Comparison of ENCODE assay signal across 18 mouse cellular contexts in genomic region chr17:26956895-26957294, GRCm38 (mm10). TPM values are rescaled to one million over a fixed set of nuclear protein-coding genes. Genes with fewer than 3 reads are reported as not detected.
A peak's percentile ranks its signal among the peaks of the same experiment; 100 is the strongest.
DNase-seq lines count a peak whose midpoint lies in the region; ATAC-seq and TF ChIP-seq lines count a peak whose summit lies in the region.
"Had no signal": no experiment of that assay in that cellular context is flagged by ENCODE, and none has a peak within 500 bp of the region (broad histone marks: within the 10 kb centered on the region; RNA-seq: fewer than 3 reads in every experiment).

No protein-coding gene starts in this region.

- H3K4me3 ChIP-seq in heart, embryonic 11.5 days (ENCODE audit: low read depth, low read length) = no peak overlapping the region
- peak overlapping the region; percentile 1 to 51 for H3K4me3 ChIP-seq in MEL (ENCODE audit: control insufficient read depth in 1 of 2, insufficient read depth in 1 of 2, low read depth in 2 of 2, low read length in 2 of 2)
- no peak overlapping the region for H3K4me3 ChIP-seq in embryonic fibroblast, embryonic 13.5 days (ENCODE audit: insufficient read depth, low read length)
- H3K4me3 ChIP-seq in liver, embryonic 16.5 days (ENCODE audit: low read depth, low read length) = peak overlapping the region; percentile 55
- H3K4me3 ChIP-seq: embryonic facial prominence, embryonic 13.5 days; forebrain, embryonic 15.5 days; hindbrain, embryonic 13.5 days; left cerebral cortex, adult 2 months; limb, embryonic 12.5 days; midbrain, embryonic 13.5 days had no signal

- TF ChIP-seq CTCF in MEL (IDR thresholded peaks at IDR 0.05 in 2 of 3, conservative IDR thresholded peaks at IDR 0.05 in 1 of 3; ENCODE audit: control insufficient read depth in 1 of 3, insufficient read depth in 1 of 3, low read depth in 2 of 3, low read length in 3 of 3, poor library complexity in 1 of 3, severe bottlenecking in 1 of 3) = no peak
- TF ChIP-seq CTCF in embryonic fibroblast, embryonic 13.5 days (IDR thresholded peaks at IDR 0.05; ENCODE audit: borderline replicate concordance, insufficient read depth, low read length) = no peak

- 0 out of 2 replicates have a peak, but pooled peaks cover 6% of the 10 kb centered on the region for H3K27me3 ChIP-seq in heart, embryonic 11.5 days (ENCODE audit: control insufficient read depth, insufficient read depth, low read length)
- H3K27me3 ChIP-seq in MEL (ENCODE audit: control insufficient read depth in 1 of 2, insufficient read depth in 2 of 2, low read length in 2 of 2) = no peaks in the 10 kb centered on the region
- peaks cover 10% of the 10 kb centered on the region for H3K27me3 ChIP-seq in liver, embryonic 16.5 days (ENCODE audit: control insufficient read depth, insufficient read depth, low read depth, low read length)
- H3K27me3 ChIP-seq: embryonic facial prominence, embryonic 13.5 days; forebrain, embryonic 15.5 days; hindbrain, embryonic 13.5 days; limb, embryonic 12.5 days; midbrain, embryonic 13.5 days had no signal

- peaks cover 36% of the 10 kb centered on the region for H3K4me1 ChIP-seq in heart, embryonic 11.5 days (ENCODE audit: control insufficient read depth, insufficient read depth, low read length)
- H3K4me1 ChIP-seq in MEL (ENCODE audit: control insufficient read depth in 1 of 2, insufficient read depth in 2 of 2, low read length in 2 of 2) = peaks cover 7 to 30% of the 10 kb centered on the region in 2 experiments; a peak in 3 of 4 replicates
- H3K4me1 ChIP-seq in embryonic fibroblast, embryonic 13.5 days (ENCODE audit: control insufficient read depth, insufficient read depth, low read length) = peaks cover 13% of the 10 kb centered on the region
- peaks cover 52% of the 10 kb centered on the region for H3K4me1 ChIP-seq in liver, embryonic 16.5 days (ENCODE audit: control insufficient read depth, low read depth, low read length)

- peaks cover 39% of the 10 kb centered on the region for H3K36me3 ChIP-seq in heart, embryonic 11.5 days (ENCODE audit: control insufficient read depth, insufficient read depth, low read length)
- peaks cover 0 to 22% of the 10 kb centered on the region in 2 experiments; a peak in 3 of 4 replicates for H3K36me3 ChIP-seq in MEL (ENCODE audit: control insufficient read depth in 1 of 2, insufficient read depth in 2 of 2, low read length in 2 of 2)
- H3K36me3 ChIP-seq in liver, embryonic 16.5 days (ENCODE audit: control insufficient read depth, insufficient read depth) = no peaks in the 10 kb centered on the region

- TF ChIP-seq RAD21 in MEL (IDR thresholded peaks at IDR 0.05; ENCODE audit: low read depth, low read length) = no peak

- H3K9ac ChIP-seq in heart, embryonic 11.5 days (ENCODE audit: low read depth, low read length) = no peak overlapping the region
- peak overlapping the region; percentile 84 for H3K9ac ChIP-seq in MEL (ENCODE audit: control insufficient read depth, low read depth, low read length, poor library complexity, severe bottlenecking)
- H3K9ac ChIP-seq in liver, embryonic 16.5 days (ENCODE audit: low read depth, low read length) = peak overlapping the region; percentile 56
- H3K9ac ChIP-seq: embryonic facial prominence, embryonic 13.5 days; forebrain, embryonic 15.5 days; hindbrain, embryonic 13.5 days; limb, embryonic 12.5 days; midbrain, embryonic 13.5 days had no signal

- 0 out of 2 replicates have a peak overlapping the region, but pooled peaks have one; percentile 22 for H3K4me2 ChIP-seq in heart, embryonic 11.5 days
- H3K4me2 ChIP-seq in liver, embryonic 16.5 days (ENCODE audit: low read depth, low read length) = peak overlapping the region; percentile 63
- H3K4me2 ChIP-seq: embryonic facial prominence, embryonic 13.5 days; forebrain, embryonic 15.5 days; hindbrain, embryonic 13.5 days; limb, embryonic 12.5 days; midbrain, embryonic 13.5 days had no signal

- peak; percentile 89 to 92 for TF ChIP-seq EP300 in MEL (IDR thresholded peaks at IDR 0.05; ENCODE audit: low read depth in 1 of 2, low read length in 2 of 2)

- H3K79me2 ChIP-seq in MEL (ENCODE audit: control insufficient read depth, insufficient read depth, low read length, poor library complexity) = peaks cover 4% of the 10 kb centered on the region

- intact Hi-C loops in heart, postnatal 25 days (cut with DNase I) = no loop called here

- no peaks in the 10 kb centered on the region for H3K9me3 ChIP-seq in heart, embryonic 11.5 days (replicated peaks; ENCODE audit: control insufficient read depth, low read length)
- no peaks in the 10 kb centered on the region for H3K9me3 ChIP-seq in MEL (replicated peaks; ENCODE audit: insufficient read depth, low read length)
- no peaks in the 10 kb centered on the region for H3K9me3 ChIP-seq in liver, embryonic 16.5 days (replicated peaks; ENCODE audit: control insufficient read depth, low read length)
- H3K9me3 ChIP-seq: embryonic facial prominence, embryonic 13.5 days; forebrain, embryonic 15.5 days; hindbrain, embryonic 13.5 days; limb, embryonic 12.5 days; midbrain, embryonic 13.5 days had no signal

- TF ChIP-seq POLR2A in MEL (IDR thresholded peaks at IDR 0.05; ENCODE audit: control insufficient read depth in 1 of 2, insufficient read depth in 1 of 2, low read depth in 1 of 2, low read length in 2 of 2, poor library complexity in 1 of 2) = peak; percentile 68 to 80
- no peak for TF ChIP-seq POLR2A in embryonic fibroblast, embryonic 13.5 days (IDR thresholded peaks at IDR 0.05; ENCODE audit: low read depth, low read length)

- no peak overlapping the region for H3K27ac ChIP-seq in heart, embryonic 11.5 days (ENCODE audit: low read depth, low read length)
- peak overlapping the region; percentile 99 for H3K27ac ChIP-seq in MEL (ENCODE audit: control insufficient read depth, low read depth, low read length)
- H3K27ac ChIP-seq in embryonic fibroblast, embryonic 13.5 days (ENCODE audit: insufficient read depth, low read length) = peak overlapping the region; percentile 35; the same call in 1 of the 2 replicates
- H3K27ac ChIP-seq in liver, embryonic 16.5 days (ENCODE audit: low read length) = peak overlapping the region; percentile 81
- H3K27ac ChIP-seq: embryonic facial prominence, embryonic 13.5 days; forebrain, embryonic 15.5 days; hindbrain, embryonic 13.5 days; limb, embryonic 12.5 days; midbrain, embryonic 13.5 days had no signal

- 62% methylated on average over 18 of the region's 18 CpGs for WGBS in heart, embryonic 11.5 days (ENCODE audit: insufficient replicate concordance)
- 32% methylated on average over 18 of the region's 18 CpGs for WGBS in liver, embryonic 16.5 days (ENCODE audit: insufficient replicate concordance)

- no peak for ATAC-seq in heart, embryonic 11.5 days (replicated peaks; ENCODE audit: insufficient number of reproducible peaks, low FRiP score, low TSS enrichment)
- ATAC-seq in liver, embryonic 16.5 days (ENCODE audit: low read depth) = peak; percentile 90
- ATAC-seq: forebrain, embryonic 15.5 days; intestine, embryonic 16.5 days; midbrain, embryonic 13.5 days had no signal

- no peak for DNase-seq in heart, postnatal 25 days (ENCODE audit: low spot score)
- peak; percentile 93 for DNase-seq in MEL (ENCODE audit: low read depth, low spot score)
- DNase-seq in kidney, postnatal 14 days = no peak
- no peak for DNase-seq in thymus, postnatal 25 days
- no peak for DNase-seq in left cerebral cortex, adult 18-20 months (ENCODE audit: low spot score in 2 of 2)
- DNase-seq: kidney, postnatal 10 days; lung, postnatal 10 days; right cerebral cortex, postnatal 25 days had no signal

RNA-seq across cellular contexts. Expression of gene Syngap1, which starts 15.8 kb away (rescaled TPM):
- polyA plus RNA-seq in heart, embryonic 11.5 days (2014; fragmentation: Nextera tagmentation; extraction: Ambion mirVana) = 2.9 and 3.7 TPM in 2 replicates
- total RNA-seq in heart, postnatal 25 days (2021) = 1 to 10 TPM; 5.3 to 5.5 TPM
- total RNA-seq in MEL (2012; rRNA removed) = 2.7 TPM in 2 replicates
- 10 to 100 TPM in 1 of 2 experiments, not detected in 1; 24.6 TPM for polyA plus RNA-seq in MEL (2012; ENCODE audit: insufficient read depth in 1 of 2, insufficient read length in 2 of 2, low read depth in 1 of 2, low replicate concordance in 2 of 2, missing spikeins in 1 of 2)
- polyA plus RNA-seq in embryonic fibroblast, embryonic 13.5 days (2011; ENCODE audit: insufficient read length, low read depth, missing spikeins) = 52.2 and 58.4 TPM in 2 replicates
- polyA plus RNA-seq in liver, embryonic 16.5 days (2015; fragmentation: Nextera tagmentation; extraction: Ambion mirVana) = 0.21 and 0.33 TPM in 2 replicates
- 100 to 1,000 TPM; 348 to 362 TPM for total RNA-seq in left cerebral cortex, adult 18-20 months (2021)

RNA-seq across cellular contexts. Expression of gene Zbtb9, which starts 16.1 kb away (rescaled TPM):
- polyA plus RNA-seq in heart, embryonic 11.5 days (2014; fragmentation: Nextera tagmentation; extraction: Ambion mirVana) = 6.8 and 7.9 TPM in 2 replicates
- total RNA-seq in heart, postnatal 25 days (2021) = 1 to 10 TPM; 2.9 to 3.8 TPM
- total RNA-seq in MEL (2012; rRNA removed) = 10.9 and 13.4 TPM in 2 replicates
- polyA plus RNA-seq in MEL (2012; ENCODE audit: insufficient read depth in 1 of 2, insufficient read length in 2 of 2, low read depth in 1 of 2, low replicate concordance in 2 of 2, missing spikeins in 1 of 2) = 10 to 100 TPM in 1 of 2 experiments, not detected in 1; 10.7 TPM
- 7.3 and 8.6 TPM in 2 replicates for polyA plus RNA-seq in embryonic fibroblast, embryonic 13.5 days (2011; ENCODE audit: insufficient read length, low read depth, missing spikeins)
- polyA plus RNA-seq in liver, embryonic 16.5 days (2015; fragmentation: Nextera tagmentation; extraction: Ambion mirVana) = 5.0 and 5.5 TPM in 2 replicates
- 10 to 100 TPM; 16.2 to 16.4 TPM for total RNA-seq in left cerebral cortex, adult 18-20 months (2021)

RNA-seq across cellular contexts. Expression of gene Cuta, which starts 17.5 kb away (rescaled TPM):
- polyA plus RNA-seq in heart, embryonic 11.5 days (2014; fragmentation: Nextera tagmentation; extraction: Ambion mirVana) = 134 and 145 TPM in 2 replicates
- total RNA-seq in heart, postnatal 25 days (2021) = 10 to 100 TPM; 91.4 to 92.5 TPM
- 54.2 and 66.8 TPM in 2 replicates for total RNA-seq in MEL (2012; rRNA removed)
- 100 to 1,000 TPM in 1 of 2 experiments, not detected in 1; 220 TPM for polyA plus RNA-seq in MEL (2012; ENCODE audit: insufficient read depth in 1 of 2, insufficient read length in 2 of 2, low read depth in 1 of 2, low replicate concordance in 2 of 2, missing spikeins in 1 of 2)
- 80.0 and 90.5 TPM in 2 replicates for polyA plus RNA-seq in embryonic fibroblast, embryonic 13.5 days (2011; ENCODE audit: insufficient read length, low read depth, missing spikeins)
- 73.9 and 80.2 TPM in 2 replicates for polyA plus RNA-seq in liver, embryonic 16.5 days (2015; fragmentation: Nextera tagmentation; extraction: Ambion mirVana)
- total RNA-seq in left cerebral cortex, adult 18-20 months (2021) = 100 to 1,000 TPM in 1 of 2 experiments, 10 to 100 TPM in 1; 97.8 to 103 TPM

RNA-seq across cellular contexts. Expression of gene Phf1, which starts 24.0 kb away (rescaled TPM):
- 5.7 and 5.9 TPM in 2 replicates for polyA plus RNA-seq in heart, embryonic 11.5 days (2014; fragmentation: Nextera tagmentation; extraction: Ambion mirVana)
- 10 to 100 TPM; 10.8 to 12.3 TPM for total RNA-seq in heart, postnatal 25 days (2021)
- total RNA-seq in MEL (2012; rRNA removed) = 2.9 and 3.0 TPM in 2 replicates
- 1 to 10 TPM in 1 of 2 experiments, not detected in 1; 9.5 TPM for polyA plus RNA-seq in MEL (2012; ENCODE audit: insufficient read depth in 1 of 2, insufficient read length in 2 of 2, low read depth in 1 of 2, low replicate concordance in 2 of 2, missing spikeins in 1 of 2)
- polyA plus RNA-seq in embryonic fibroblast, embryonic 13.5 days (2011; ENCODE audit: insufficient read length, low read depth, missing spikeins) = 10.9 and 12.0 TPM in 2 replicates
- polyA plus RNA-seq in liver, embryonic 16.5 days (2015; fragmentation: Nextera tagmentation; extraction: Ambion mirVana) = 2.1 and 2.6 TPM in 2 replicates
- total RNA-seq in left cerebral cortex, adult 18-20 months (2021) = 10 to 100 TPM; 39.5 to 46.7 TPM

RNA-seq across cellular contexts. Expression of gene Kifc5b, which starts 40.0 kb away (rescaled TPM):
- polyA plus RNA-seq in heart, embryonic 11.5 days (2014; fragmentation: Nextera tagmentation; extraction: Ambion mirVana) = 6.3 and 6.9 TPM in 2 replicates
- under 1 TPM; 0.44 to 0.48 TPM for total RNA-seq in heart, postnatal 25 days (2021)
- 10.6 and 10.8 TPM in 2 replicates for total RNA-seq in MEL (2012; rRNA removed)
- polyA plus RNA-seq in MEL (2012; ENCODE audit: insufficient read depth in 1 of 2, insufficient read length in 2 of 2, low read depth in 1 of 2, low replicate concordance in 2 of 2, missing spikeins in 1 of 2) = 100 to 1,000 TPM in 1 of 2 experiments, 10 to 100 TPM in 1; 45.4 to 111 TPM
- polyA plus RNA-seq in embryonic fibroblast, embryonic 13.5 days (2011; ENCODE audit: insufficient read length, low read depth, missing spikeins) = 6.6 and 7.2 TPM in 2 replicates
- 4.6 and 5.3 TPM in 2 replicates for polyA plus RNA-seq in liver, embryonic 16.5 days (2015; fragmentation: Nextera tagmentation; extraction: Ambion mirVana)
- total RNA-seq in left cerebral cortex, adult 18-20 months (2021) = 1 to 10 TPM; 3.4 to 3.7 TPM

Comparison
In these comparisons a context has a peak if more than half of its experiments do, and no peak if none do; other contexts are left out.
1. H3K4me3 ChIP-seq: peak in MEL (2 of 2) and liver, embryonic 16.5 days (single experiment); none in heart, embryonic 11.5 days (single experiment) and embryonic fibroblast, embryonic 13.5 days (single experiment).